In the genomic region with DNA sequence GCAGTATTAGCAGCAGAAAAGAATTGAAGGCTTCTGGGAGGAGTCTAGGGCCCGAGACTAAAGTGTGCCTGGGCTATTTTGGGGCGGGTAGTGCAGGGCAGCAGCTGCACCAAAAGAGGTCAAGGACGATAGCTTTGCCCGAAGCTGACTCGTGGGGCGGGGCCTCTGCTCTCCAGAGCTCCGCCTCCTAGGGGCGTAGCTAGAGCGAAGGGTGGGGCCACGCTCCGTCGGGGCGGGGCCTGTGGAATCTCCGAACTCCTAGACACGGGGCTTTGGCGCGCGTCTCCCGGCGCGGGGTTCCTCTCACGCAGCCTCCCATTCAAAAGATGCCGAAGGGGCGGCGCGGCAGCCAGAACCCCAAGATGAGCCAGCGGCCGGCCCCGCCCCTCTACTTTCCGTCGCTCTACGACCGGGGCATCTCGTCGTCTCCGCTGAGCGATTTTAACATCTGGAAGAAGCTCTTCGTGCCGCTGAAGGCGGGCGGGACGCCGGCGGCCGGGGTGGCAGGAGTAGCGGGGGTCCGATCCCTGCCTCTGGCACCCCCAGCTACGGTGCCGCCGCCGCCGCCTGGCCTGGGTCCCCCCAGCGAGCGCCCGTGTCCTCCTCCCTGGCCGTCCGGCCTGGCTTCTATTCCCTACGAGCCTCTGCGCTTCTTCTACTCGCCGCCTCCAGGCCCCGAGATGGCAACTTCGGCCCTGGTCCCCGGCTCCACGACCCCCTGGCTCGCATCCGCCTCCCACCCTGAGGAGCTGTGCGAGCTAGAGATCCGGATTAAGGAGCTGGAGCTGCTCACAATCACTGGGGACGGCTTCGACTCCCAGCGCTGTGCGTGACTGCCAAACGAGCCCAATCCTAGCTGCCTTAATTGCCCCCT, we compare ENCODE assay signal across 8 mouse cellular contexts. TPM values are rescaled to one million over a fixed set of nuclear protein-coding genes. Genes with fewer than 3 reads are reported as not detected.
DNase-seq lines count a peak whose midpoint lies in the region; ATAC-seq and TF ChIP-seq lines count a peak whose summit lies in the region.

A gene (plus strand): TSS at position 265 of the 874 bp plus-strand sequence.

- H3K4me1 ChIP-seq in bone marrow macrophage, adult 2 months (ENCODE audit: control insufficient read depth, insufficient read depth, low read length): peaks cover 7% of the 10 kb centered on the region
- H3K4me1 ChIP-seq in embryonic facial prominence, embryonic 15.5 days: peaks cover 12% of the 10 kb centered on the region
- H3K4me1 ChIP-seq in limb, embryonic 13.5 days: peaks cover 11% of the 10 kb centered on the region
- peaks cover 12% of the 10 kb centered on the region for H3K4me1 ChIP-seq in midbrain, embryonic 15.5 days

- no peaks in the 10 kb centered on the region for H3K9me3 ChIP-seq in embryonic facial prominence, embryonic 15.5 days (replicated peaks)
- H3K9me3 ChIP-seq in limb, embryonic 13.5 days: no peaks in the 10 kb centered on the region
- no peaks in the 10 kb centered on the region for H3K9me3 ChIP-seq in midbrain, embryonic 15.5 days

- H3K9ac ChIP-seq in embryonic facial prominence, embryonic 15.5 days: peak within 1 kb of the TSS; percentile 58
- peak within 1 kb of the TSS; percentile 76 for H3K9ac ChIP-seq in limb, embryonic 13.5 days
- peak within 1 kb of the TSS; percentile 64 for H3K9ac ChIP-seq in midbrain, embryonic 15.5 days

- H3K36me3 ChIP-seq in embryonic facial prominence, embryonic 15.5 days: no peaks in the 10 kb centered on the region
- no peaks in the 10 kb centered on the region for H3K36me3 ChIP-seq in limb, embryonic 13.5 days
- no peaks in the 10 kb centered on the region for H3K36me3 ChIP-seq in midbrain, embryonic 15.5 days (replicated peaks)

- peak within 1 kb of the TSS; percentile 65 for H3K4me3 ChIP-seq in bone marrow macrophage, adult 2 months (ENCODE audit: insufficient read depth, low read length)
- H3K4me3 ChIP-seq in embryonic facial prominence, embryonic 15.5 days (replicated peaks): peak within 1 kb of the TSS; percentile 75
- peak within 1 kb of the TSS; percentile 68 for H3K4me3 ChIP-seq in limb, embryonic 13.5 days
- peak within 1 kb of the TSS; percentile 72 for H3K4me3 ChIP-seq in midbrain, embryonic 15.5 days

- peak; percentile 92 for ATAC-seq in embryonic facial prominence, embryonic 15.5 days (ENCODE audit: insufficient number of reproducible peaks, low FRiP score, low TSS enrichment, low read depth)
- peak; percentile 94 for ATAC-seq in limb, embryonic 13.5 days (ENCODE audit: low FRiP score, low read depth)
- ATAC-seq in midbrain, embryonic 15.5 days (replicated peaks): peak; percentile 97

- H3K27ac ChIP-seq in bone marrow macrophage, adult 2 months (ENCODE audit: insufficient read depth, low read depth, low read length): no peak within 1 kb of the TSS
- peak within 1 kb of the TSS; percentile 58 for H3K27ac ChIP-seq in embryonic facial prominence, embryonic 15.5 days (replicated peaks)
- peak within 1 kb of the TSS; percentile 67; the same call in 1 of the 2 replicates for H3K27ac ChIP-seq in limb, embryonic 13.5 days
- peak within 1 kb of the TSS; percentile 42 for H3K27ac ChIP-seq in midbrain, embryonic 15.5 days

- no peaks in the 10 kb centered on the region for H3K27me3 ChIP-seq in embryonic facial prominence, embryonic 15.5 days
- H3K27me3 ChIP-seq in limb, embryonic 13.5 days: peaks cover 30% of the 10 kb centered on the region
- H3K27me3 ChIP-seq in midbrain, embryonic 15.5 days (replicated peaks): 0 out of 2 replicates have a peak, but pooled peaks cover 3% of the 10 kb centered on the region

- peak within 1 kb of the TSS; percentile 98 for H3K4me2 ChIP-seq in embryonic facial prominence, embryonic 15.5 days (replicated peaks)
- H3K4me2 ChIP-seq in limb, embryonic 13.5 days (replicated peaks): peak within 1 kb of the TSS; percentile 98
- H3K4me2 ChIP-seq in midbrain, embryonic 15.5 days: peak within 1 kb of the TSS; percentile 82

- no peak for TF ChIP-seq CTCF in bone marrow macrophage, adult 2 months (IDR thresholded peaks at IDR 0.05; ENCODE audit: low read depth, low read length)

- DNase-seq in B cell, adult 2 months: peak; percentile 85 to 87
- DNase-seq in heart, adult 9 months (ENCODE audit: low spot score in 2 of 2): peak; percentile 87 to 95
- DNase-seq in kidney, adult 9 months: peak; percentile 94
- DNase-seq in spleen, adult 18-20 months: peak; percentile 74 to 87

- TF ChIP-seq POLR2A in bone marrow macrophage, adult 2 months (IDR thresholded peaks at IDR 0.05; ENCODE audit: borderline replicate concordance, low read depth, low read length): no peak

- under 1% methylated on average over 72 of the region's 74 CpGs for WGBS in embryonic facial prominence, embryonic 15.5 days
- WGBS in limb, embryonic 13.5 days: under 1% methylated on average over 64 of the region's 74 CpGs
- WGBS in midbrain, embryonic 15.5 days: under 1% methylated on average over 74 of the region's 74 CpGs

RNA-seq across cellular contexts. Expression of the gene that starts here (rescaled TPM):
- polyA plus RNA-seq in bone marrow macrophage, adult 2 months (2012; ENCODE audit: insufficient read depth, insufficient read length, missing spikeins): not detected in 2 replicates
- polyA plus RNA-seq in embryonic facial prominence, embryonic 15.5 days (2015; fragmentation: Nextera tagmentation; extraction: Ambion mirVana): 0.21 TPM in 1 of 2 replicates, not detected in the other
- not detected in 2 replicates for polyA plus RNA-seq in limb, embryonic 13.5 days (2015; fragmentation: Nextera tagmentation; extraction: Ambion mirVana)
- polyA plus RNA-seq in midbrain, embryonic 15.5 days (2015; fragmentation: Nextera tagmentation; extraction: Ambion mirVana): not detected in 2 replicates

Comparison
In these comparisons a context has a peak if more than half of its experiments do, and no peak if none do; other contexts are left out.
1. Peak in ATAC-seq, H3K4me3 ChIP-seq, H3K27ac ChIP-seq, H3K9ac ChIP-seq and H3K4me2 ChIP-seq in embryonic facial prominence, embryonic 15.5 days; RNA of the gene not detected or under 1 TPM.
2. Peak in ATAC-seq, H3K4me3 ChIP-seq, H3K27ac ChIP-seq, H3K9ac ChIP-seq and H3K4me2 ChIP-seq in limb, embryonic 13.5 days; RNA of the gene not detected or under 1 TPM.
3. Peak in ATAC-seq, H3K4me3 ChIP-seq, H3K27ac ChIP-seq, H3K9ac ChIP-seq and H3K4me2 ChIP-seq in midbrain, embryonic 15.5 days; RNA of the gene not detected or under 1 TPM.